Mouse (Mus musculus) small intestine, adult 2 months (tissue): ENCODE measurements around the gene Dnajc5. TPM values are rescaled to one million over a fixed set of nuclear protein-coding genes. Genes with fewer than 3 reads are reported as not detected.

ENCODE experiments used
- H3K27ac ChIP-seq: fragments of 200-500 bp; 2 replicates; pipeline ENCODE4 v1.5.1; 2012; ENCODE audit warnings: low read depth, low read length, control low read depth, inconsistent platforms; ENCODE audit not compliant: insufficient read depth
- H3K27me3 ChIP-seq: fragments of 200-500 bp; 2 replicates; pipeline ENCODE4 v1.6.1; 2012; ENCODE audit warnings: mild to moderate bottlenecking, moderate library complexity, low read length, inconsistent platforms; ENCODE audit not compliant: control insufficient read depth, insufficient read depth
- H3K36me3 ChIP-seq: fragments of 200-500 bp; 2 replicates; pipeline ENCODE4 v1.6.1; 2012; ENCODE audit warnings: mild to moderate bottlenecking, low read length, control low read depth, inconsistent platforms; ENCODE audit not compliant: control insufficient read depth, insufficient read depth
- H3K4me1 ChIP-seq: fragments of 200-500 bp; 2 replicates; pipeline ENCODE4 v1.6.1; 2012; ENCODE audit warnings: low read length, inconsistent platforms, mixed read lengths; ENCODE audit not compliant: control insufficient read depth, insufficient read depth, insufficient read length
- H3K4me3 ChIP-seq: fragments of 200-500 bp; 2 replicates; pipeline ENCODE4 v1.5.1; 2012; ENCODE audit warnings: low read depth, mild to moderate bottlenecking, control low read depth, inconsistent platforms, low read length, moderate library complexity
- CTCF ChIP-seq: fragments of 200-500 bp; IDR thresholded peaks from 2 replicates; pipeline ENCODE4 v1.5.1; 2012; ENCODE audit warnings: low read depth, mild to moderate bottlenecking, control low read depth, inconsistent platforms, low read length, moderate library complexity, mixed read lengths; ENCODE audit not compliant: insufficient replicate concordance, insufficient read length; ENCODE audit errors: extremely low read depth
- POLR2A ChIP-seq: fragments of 200-500 bp; IDR thresholded peaks from 2 replicates; pipeline ENCODE4 v1.6.1; 2012; ENCODE audit warnings: low read depth, mild to moderate bottlenecking, control low read depth, inconsistent platforms, low read length, moderate library complexity
- WGBS: fragments of 180-500 bp; shearing (Covaris S2); methylation state at CpG from one replicate; pipeline ENCODE4 v1.1.7; 2018; 5-methylcytosine and 5-hydroxymethylcytosine counted together
- polyA plus RNA-seq: library from polyadenylated mRNA; depleted of rRNA; stranded (reverse); fragments of >200 nt; gene quantifications from 2 replicates; pipeline ENCODE4 v1.2.3, GENCODE M21; 2012

The Dnajc5 gene
- polyA plus RNA-seq, 1 experiment, result 48.2 TPM

DNA sequence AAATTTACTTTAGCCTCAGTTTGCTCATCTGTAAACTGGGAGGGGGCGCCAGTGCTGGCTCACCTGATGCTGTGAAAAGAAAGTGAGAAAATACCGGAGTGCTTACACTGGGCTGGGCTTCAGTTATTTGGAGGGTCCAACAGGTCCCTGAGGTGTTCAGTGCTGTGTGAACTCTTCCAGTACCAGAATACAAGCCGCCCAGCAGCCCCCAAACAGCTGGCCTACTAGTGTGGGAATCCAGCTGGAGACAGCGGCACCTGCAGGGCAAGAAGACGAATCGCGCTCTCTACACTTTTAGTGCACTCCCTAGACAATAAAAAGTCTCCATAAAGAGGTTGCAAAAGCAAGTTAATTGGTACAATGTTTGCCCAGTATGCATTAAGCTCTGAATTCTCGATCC lies 24.0 kb upstream of the Dnajc5 start:
- TF ChIP-seq CTCF, result peak; percentile 80
- TF ChIP-seq POLR2A, result no peak
- H3K27me3 ChIP-seq, result no peaks in the 10 kb centered on the region
- 10% methylated on average over 8 of the region's 8 CpGs for WGBS
- H3K36me3 ChIP-seq, result peaks cover 13% of the 10 kb centered on the region
- peak overlapping the region; percentile 77 for H3K4me3 ChIP-seq
- H3K4me1 ChIP-seq, result peaks cover 2% of the 10 kb centered on the region
- peak overlapping the region; percentile 77 for H3K27ac ChIP-seq

DNA sequence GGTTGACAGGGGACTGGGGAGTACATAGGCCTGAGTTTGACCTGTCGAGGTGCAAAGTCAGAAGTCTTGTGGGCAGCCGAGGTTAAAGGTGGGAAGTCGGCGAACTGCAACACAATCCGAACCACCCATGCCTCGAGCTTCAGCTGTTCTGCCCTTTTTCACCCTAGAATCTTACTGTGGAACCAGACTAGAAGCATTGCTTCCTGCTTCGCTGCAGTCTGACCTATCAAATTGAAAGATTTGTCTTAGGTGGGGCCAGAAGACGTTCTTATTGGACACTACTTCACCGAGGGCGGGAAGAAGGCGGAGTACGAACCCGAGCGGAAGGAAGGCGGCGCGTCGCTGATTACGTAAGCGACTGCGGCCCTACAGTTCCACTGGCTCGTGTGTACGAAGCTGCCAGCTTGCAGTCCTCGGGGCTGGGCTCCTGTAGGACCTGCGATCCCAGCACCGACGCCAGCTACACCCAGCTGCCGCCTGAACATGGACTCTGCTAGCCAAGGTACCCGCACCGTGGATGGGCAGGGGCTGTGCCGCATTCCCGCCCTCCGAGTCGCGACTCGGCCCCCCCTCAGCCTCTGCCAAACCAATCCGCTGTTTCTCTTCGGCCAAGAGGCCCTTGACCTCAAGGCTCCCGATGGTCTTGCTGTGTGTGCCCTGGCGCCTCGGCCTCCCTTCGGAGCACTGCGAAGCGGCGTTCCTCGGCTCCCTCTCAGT lies 23.3 kb upstream of the Dnajc5 start, which contains the start of gene Tpd52l2:
Gene Tpd52l2, plus strand, starts transcription at position 312 of the 717 bp plus-strand sequence.
- peaks cover 2% of the 10 kb centered on the region for H3K4me1 ChIP-seq
- peak within 1 kb of the TSS; percentile 80 for H3K27ac ChIP-seq
- H3K4me3 ChIP-seq, result peak within 1 kb of the TSS; percentile 77
- TF ChIP-seq POLR2A, result peak; percentile 38; the same call in 1 of the 2 replicates
- no peak for TF ChIP-seq CTCF
- peaks cover 20% of the 10 kb centered on the region for H3K36me3 ChIP-seq
- WGBS, result under 1% methylated on average over 46 of the region's 46 CpGs
- no peaks in the 10 kb centered on the region for H3K27me3 ChIP-seq

DNA sequence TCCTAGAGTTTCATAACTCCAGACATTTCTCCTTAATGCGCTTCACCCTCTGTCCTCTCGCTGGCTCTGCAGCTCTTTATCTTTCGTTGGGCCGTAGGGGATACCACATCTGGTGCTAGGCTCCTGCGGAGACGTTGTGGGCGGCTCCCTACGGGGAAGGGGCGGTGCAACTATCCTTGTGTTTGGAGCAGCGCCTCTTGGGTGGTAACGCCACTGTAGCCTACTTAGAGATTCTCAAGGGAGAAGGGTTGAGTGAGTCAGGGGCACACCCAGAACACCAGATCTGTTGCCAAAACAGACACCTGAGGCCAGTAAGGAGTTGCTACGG lies 22.8 kb upstream of the Dnajc5 start:
- H3K4me1 ChIP-seq, result peaks cover 2% of the 10 kb centered on the region
- H3K36me3 ChIP-seq, result peaks cover 25% of the 10 kb centered on the region
- TF ChIP-seq CTCF, result no peak
- no peak for TF ChIP-seq POLR2A
- WGBS, result under 1% methylated on average over 12 of the region's 12 CpGs
- H3K27ac ChIP-seq, result peak overlapping the region; percentile 80
- H3K27me3 ChIP-seq, result no peaks in the 10 kb centered on the region
- peak overlapping the region; percentile 77 for H3K4me3 ChIP-seq

DNA sequence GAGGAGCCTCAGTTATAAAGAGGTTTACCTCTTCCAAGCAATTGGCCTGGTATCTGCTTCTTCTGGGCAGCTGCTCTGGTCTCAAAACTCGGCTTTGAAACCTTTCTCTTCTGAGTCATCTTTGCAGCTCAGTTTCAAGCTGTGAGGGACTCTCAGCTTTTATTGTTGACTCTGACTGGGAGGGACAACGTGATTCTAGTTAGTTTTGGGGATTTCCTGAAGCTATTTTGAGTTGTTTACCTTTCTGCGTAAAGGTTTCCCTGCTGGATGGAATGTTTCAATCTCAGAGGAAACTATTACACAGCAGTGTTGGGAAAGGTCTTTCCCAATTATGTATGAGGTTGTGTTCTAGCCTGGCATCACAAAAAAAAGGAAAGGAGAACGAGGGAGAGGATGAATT lies 21.6 kb upstream of the Dnajc5 start:
- WGBS, result 52% methylated on average over 4 of the region's 4 CpGs
- Histone ChIP-seq H3K4me3 (no peak overlapping the region), H3K27me3 (no peaks in the 10 kb centered on the region), H3K27ac (no peak overlapping the region), H3K4me1 (peaks cover 2% of the 10 kb centered on the region; the same call in 1 of the 2 replicates), H3K36me3 (peaks cover 33% of the 10 kb centered on the region)
- TF ChIP-seq CTCF (no peak), POLR2A (no peak)

DNA sequence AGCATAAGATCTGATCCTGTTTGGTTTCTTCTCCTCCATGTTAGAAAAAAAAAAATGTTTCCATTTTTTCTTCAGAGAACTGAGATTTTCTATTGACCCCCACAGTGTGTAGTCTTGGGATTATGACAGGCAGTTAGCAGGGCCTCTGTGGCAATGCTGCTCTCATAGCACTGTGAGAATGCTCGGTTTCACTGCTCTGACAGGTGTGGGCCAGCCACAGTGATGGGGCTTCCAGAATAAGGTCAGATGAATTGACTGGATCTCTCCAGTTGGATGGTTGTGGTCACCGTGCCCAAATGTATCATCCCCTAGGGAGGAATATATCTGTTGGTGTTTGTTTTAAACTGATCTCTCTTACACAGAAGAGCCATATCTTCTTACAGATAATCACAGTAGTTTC lies 11.1 kb upstream of the Dnajc5 start:
- H3K36me3 ChIP-seq, result peaks cover 63% of the 10 kb centered on the region
- H3K27ac ChIP-seq, result no peak overlapping the region
- no peak for TF ChIP-seq CTCF
- TF ChIP-seq POLR2A, result no peak
- no peak overlapping the region for H3K4me3 ChIP-seq
- WGBS, result 96% methylated on average over 2 of the region's 2 CpGs
- H3K4me1 ChIP-seq, result no peaks in the 10 kb centered on the region
- H3K27me3 ChIP-seq, result no peaks in the 10 kb centered on the region

DNA sequence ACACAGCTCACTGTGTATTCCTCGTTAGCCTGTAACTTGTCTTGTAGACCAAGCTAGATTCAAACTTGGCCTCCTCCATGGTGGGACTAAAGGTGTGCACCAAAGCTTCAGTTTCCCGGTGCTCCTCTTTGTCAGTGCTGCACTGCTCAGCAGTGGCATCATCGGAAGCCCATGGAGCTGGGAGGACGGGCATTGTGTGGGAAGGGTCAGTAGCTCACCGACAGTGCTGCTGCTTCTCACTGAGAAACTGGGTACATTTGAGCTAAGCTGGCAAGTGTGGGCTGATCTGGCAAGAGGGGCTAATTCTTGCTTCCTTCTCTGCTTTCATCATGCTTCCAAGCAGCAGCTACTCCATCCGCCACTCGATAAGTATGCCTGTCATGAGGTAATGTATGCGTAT lies 9.1 kb upstream of the Dnajc5 start:
- no peak for TF ChIP-seq POLR2A
- TF ChIP-seq CTCF, result no peak
- 91% methylated on average over 8 of the region's 8 CpGs for WGBS
- Histone ChIP-seq H3K36me3 (peaks cover 61% of the 10 kb centered on the region), H3K27me3 (no peaks in the 10 kb centered on the region), H3K27ac (no peak overlapping the region), H3K4me1 (no peaks in the 10 kb centered on the region), H3K4me3 (no peak overlapping the region)

DNA sequence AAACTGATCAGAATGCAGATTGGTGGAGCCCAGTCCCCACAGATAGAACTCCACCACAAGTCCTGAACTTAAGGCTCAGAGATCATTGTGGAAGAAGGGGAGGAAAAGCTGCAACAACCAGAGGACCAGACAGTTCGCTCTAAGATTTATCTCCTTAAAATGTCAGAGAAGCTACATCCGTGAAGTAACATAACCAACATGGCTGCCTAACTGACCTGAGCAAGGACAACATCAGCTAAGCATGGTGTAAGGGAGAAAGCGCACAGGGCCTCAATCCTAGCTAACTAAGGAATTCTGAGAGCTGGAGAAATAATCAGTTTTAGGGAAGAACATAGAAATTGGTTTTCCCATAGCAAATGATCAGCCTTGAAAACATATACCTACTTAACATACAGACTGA lies 1.1 kb upstream of the Dnajc5 start:
- H3K4me1 ChIP-seq, result peaks cover 7% of the 10 kb centered on the region; the same call in 1 of the 2 replicates
- H3K27me3 ChIP-seq, result no peaks in the 10 kb centered on the region
- H3K36me3 ChIP-seq, result peaks cover 18% of the 10 kb centered on the region
- WGBS, result 78% methylated on average over 3 of the region's 3 CpGs
- no peak overlapping the region for H3K27ac ChIP-seq
- no peak overlapping the region for H3K4me3 ChIP-seq
- no peak for TF ChIP-seq CTCF
- TF ChIP-seq POLR2A, result no peak

DNA sequence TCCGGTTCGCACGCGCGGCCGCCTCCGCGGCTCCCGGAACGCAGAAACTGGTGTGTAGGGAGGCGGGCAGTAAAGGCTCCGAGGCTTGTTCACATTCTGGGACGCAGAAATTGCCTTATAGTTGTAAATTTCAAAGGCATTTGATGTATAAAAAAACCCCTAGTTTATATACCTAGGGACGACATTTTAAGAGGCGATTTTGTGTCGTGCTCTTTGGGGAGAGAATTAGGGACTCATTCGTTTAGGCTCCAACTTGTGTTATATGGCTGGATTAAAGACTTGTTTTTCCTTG lies 597 bp downstream of the Dnajc5 start:
- H3K27ac ChIP-seq, result peak overlapping the region; percentile 88
- under 1% methylated on average over 17 of the region's 17 CpGs for WGBS
- H3K27me3 ChIP-seq, result no peaks in the 10 kb centered on the region
- TF ChIP-seq POLR2A, result no peak
- TF ChIP-seq CTCF, result no peak
- H3K4me1 ChIP-seq, result peaks cover 7% of the 10 kb centered on the region; the same call in 1 of the 2 replicates
- H3K4me3 ChIP-seq, result peak overlapping the region; percentile 83
- H3K36me3 ChIP-seq, result peaks cover 12% of the 10 kb centered on the region; the same call in 1 of the 2 replicates
